Mouse (Mus musculus) E14TG2a.4 (cell line): ENCODE results near the gene Mctp2.

Experiments used
- H3K27me3 ChIP-seq: 2 replicates; pipeline ENCODE4 v1.6.1; 2014; ENCODE audit warnings: low read length, control low read depth; ENCODE audit not compliant: insufficient read depth
- H3K36me3 ChIP-seq: 2 replicates; pipeline ENCODE4 v1.6.1; 2014; ENCODE audit warnings: low read length, control low read depth; ENCODE audit not compliant: insufficient read depth
- H3K4me1 ChIP-seq: replicated peaks from 2 replicates; pipeline ENCODE4 v1.6.1; 2014; ENCODE audit warnings: low read depth, low read length, control low read depth
- H3K4me3 ChIP-seq: replicated peaks from 2 replicates; pipeline ENCODE4 v1.5.1; 2014; ENCODE audit warnings: mild to moderate bottlenecking, low read length
- H3K9me3 ChIP-seq: 2 replicates; pipeline ENCODE4 v1.6.1; 2014; ENCODE audit warnings: low read length, control low read depth
- CTCF ChIP-seq: conservative IDR thresholded peaks from 2 replicates; pipeline ENCODE4 v1.5.1; 2014; ENCODE audit warnings: low read length
- NANOG ChIP-seq: IDR thresholded peaks from 2 replicates; pipeline ENCODE4 v1.6.1; 2014; ENCODE audit warnings: borderline replicate concordance, low read length, mixed read lengths
- POU5F1 ChIP-seq: IDR thresholded peaks from 2 replicates; pipeline ENCODE4 v1.6.1; 2014; ENCODE audit warnings: low read length, borderline replicate concordance

Mctp2 gene

DNA sequence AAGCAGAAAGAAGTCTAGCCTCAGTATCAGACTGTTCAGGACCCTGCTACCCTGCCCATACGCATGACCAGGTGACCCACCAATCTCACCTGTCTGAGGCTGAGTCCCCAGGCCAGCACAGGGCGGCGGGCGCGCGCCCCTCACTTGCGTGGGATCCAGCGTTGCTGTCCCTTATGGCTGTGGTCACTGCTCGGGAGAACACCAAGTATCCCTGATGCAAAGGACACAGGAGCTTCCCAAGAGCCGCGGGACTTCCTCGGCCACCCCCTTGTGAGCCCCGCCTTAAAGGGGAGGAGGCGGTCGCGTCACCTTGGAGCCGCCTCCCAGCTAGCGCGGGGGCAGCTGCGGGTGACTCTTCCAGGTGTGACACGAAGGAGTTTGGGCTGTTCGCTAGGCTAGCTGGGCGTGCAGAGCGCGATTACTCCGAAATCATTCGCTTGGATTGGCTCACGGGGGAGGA lies at the start of gene Mctp2:
Gene Mctp2, minus strand, starts transcription at position 227 of the 460 bp plus-strand sequence.
- Histone ChIP-seq H3K4me3 (peak within 1 kb of the TSS; percentile 85), H3K4me1 (peaks cover 30% of the 10 kb centered on the region), H3K36me3 (no peaks in the 10 kb centered on the region), H3K27me3 (no peaks in the 10 kb centered on the region), H3K9me3 (no peaks in the 10 kb centered on the region)
- TF ChIP-seq POU5F1 (no peak), CTCF (no peak), NANOG (no peak)

DNA sequence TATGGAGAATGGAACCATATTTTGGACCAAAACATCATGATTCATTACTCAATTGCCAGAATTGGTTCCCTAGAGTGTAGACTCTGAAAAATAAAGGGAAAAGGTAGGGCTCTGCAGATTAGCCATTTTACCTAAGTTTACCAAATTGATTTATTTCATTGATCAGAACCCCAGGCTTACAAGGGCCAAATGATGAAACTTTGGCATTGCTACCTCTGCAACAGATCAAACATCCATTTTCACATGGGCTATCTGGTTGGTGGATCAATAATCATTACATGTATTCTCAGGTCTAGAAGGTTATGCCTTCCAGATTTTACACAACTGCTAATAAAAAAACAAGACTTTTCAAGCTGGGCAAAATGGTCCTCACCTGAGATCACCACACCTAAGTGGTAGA lies 39.5 kb upstream of the Mctp2 start:
- Histone ChIP-seq H3K9me3 (no peaks in the 10 kb centered on the region), H3K36me3 (no peaks in the 10 kb centered on the region), H3K27me3 (no peaks in the 10 kb centered on the region), H3K4me3 (no peak overlapping the region), H3K4me1 (no peaks in the 10 kb centered on the region)
- TF ChIP-seq NANOG (no peak), POU5F1 (no peak), CTCF (no peak)

DNA sequence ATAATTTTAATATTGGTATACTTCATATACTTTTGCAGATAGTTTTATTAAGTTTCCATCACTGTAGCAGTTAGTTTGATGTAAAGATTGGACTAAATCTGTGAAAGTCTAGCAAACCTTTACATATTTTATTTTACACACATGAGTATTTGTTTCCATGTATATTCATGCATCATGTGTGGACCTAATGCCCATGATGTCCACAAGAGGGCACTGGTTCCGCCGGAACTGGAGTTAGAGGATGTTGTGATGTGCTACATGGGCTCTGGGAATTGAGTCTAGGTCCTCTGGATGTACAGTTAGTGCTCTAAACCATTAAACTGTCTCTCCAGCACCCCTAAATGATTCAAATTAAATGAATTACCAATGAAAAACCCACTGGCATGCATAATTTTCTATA lies 37.3 kb upstream of the Mctp2 start:
- H3K4me3 ChIP-seq, result no peak overlapping the region
- no peaks in the 10 kb centered on the region for H3K9me3 ChIP-seq
- TF ChIP-seq POU5F1 (no peak), CTCF (peak; percentile 83), NANOG (no peak)
- H3K4me1 ChIP-seq, result no peaks in the 10 kb centered on the region
- no peaks in the 10 kb centered on the region for H3K27me3 ChIP-seq
- no peaks in the 10 kb centered on the region for H3K36me3 ChIP-seq

DNA sequence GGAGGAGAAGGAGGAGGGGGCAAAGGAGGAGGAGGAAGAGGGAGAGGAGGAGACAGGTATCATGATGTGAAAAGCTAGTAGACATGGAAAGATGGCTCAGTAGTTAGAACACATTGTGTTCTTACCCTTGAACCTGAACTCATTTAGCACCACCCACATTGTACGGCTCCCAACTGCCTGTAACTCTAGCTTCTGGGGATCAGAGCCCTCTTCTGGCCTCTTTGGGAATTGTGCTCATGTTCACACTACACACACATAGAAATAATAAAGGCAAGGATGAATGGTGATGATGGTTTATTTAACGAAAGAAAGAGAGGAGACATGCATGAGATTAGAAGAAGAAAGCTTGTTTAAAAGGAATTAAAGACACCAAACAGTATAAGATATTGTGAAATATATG lies 36.4 kb upstream of the Mctp2 start:
- H3K36me3 ChIP-seq, result no peaks in the 10 kb centered on the region
- H3K4me3 ChIP-seq, result no peak overlapping the region
- TF ChIP-seq NANOG (no peak), CTCF (peak; percentile 68), POU5F1 (no peak)

DNA sequence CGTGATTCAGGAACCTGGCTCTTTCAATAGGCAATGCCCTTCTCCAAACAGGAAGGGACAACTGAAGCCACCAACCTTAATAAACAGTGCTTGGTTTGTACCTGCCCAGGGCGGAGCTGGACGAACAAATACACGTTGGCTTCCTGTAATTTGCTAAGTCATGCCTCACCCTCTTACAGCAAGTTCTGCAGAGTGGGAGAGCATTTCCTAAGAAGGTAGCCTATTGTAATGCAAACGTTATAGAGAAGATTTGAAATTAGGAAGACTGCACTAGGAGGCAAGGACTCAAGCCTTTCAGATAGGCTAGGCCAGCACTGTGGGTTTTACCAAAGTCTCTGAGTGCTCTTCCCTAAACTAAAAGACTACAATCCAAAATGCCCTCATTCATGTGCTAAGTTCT lies 19.6 kb upstream of the Mctp2 start:
- Histone ChIP-seq H3K9me3 (no peaks in the 10 kb centered on the region), H3K4me3 (no peak overlapping the region), H3K4me1 (peaks cover 65% of the 10 kb centered on the region), H3K27me3 (no peaks in the 10 kb centered on the region), H3K36me3 (no peaks in the 10 kb centered on the region)
- TF ChIP-seq CTCF (no peak), POU5F1 (peak; percentile 90)

More for the DNA sequence above, 36.4 kb upstream of the Mctp2 start:
- Histone ChIP-seq H3K9me3 (no peaks in the 10 kb centered on the region), H3K4me1 (no peaks in the 10 kb centered on the region), H3K27me3 (no peaks in the 10 kb centered on the region)

DNA sequence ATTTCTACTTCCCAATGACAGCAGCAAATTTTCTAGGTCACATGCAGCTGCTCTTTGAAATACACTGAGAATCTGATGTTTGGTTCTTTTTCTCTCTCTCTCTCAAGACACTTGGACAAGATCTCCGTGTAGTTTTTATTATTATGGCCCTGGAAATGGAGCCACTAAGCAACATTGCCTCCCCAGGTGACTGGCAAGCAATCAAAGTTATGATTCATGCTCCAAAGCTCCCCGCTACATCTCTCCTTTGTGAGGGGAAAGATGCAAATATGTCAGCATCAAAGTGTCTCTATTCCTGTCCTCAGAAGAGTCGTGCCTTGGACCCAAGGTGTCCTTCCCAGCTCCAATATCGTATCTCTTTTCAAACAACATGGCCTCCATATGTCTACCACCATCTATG lies 14.5 kb upstream of the Mctp2 start:
- TF ChIP-seq POU5F1 (no peak), NANOG (no peak), CTCF (no peak)
- Histone ChIP-seq H3K36me3 (no peaks in the 10 kb centered on the region), H3K4me1 (peaks cover 46% of the 10 kb centered on the region), H3K4me3 (no peak overlapping the region), H3K27me3 (no peaks in the 10 kb centered on the region), H3K9me3 (no peaks in the 10 kb centered on the region)

DNA sequence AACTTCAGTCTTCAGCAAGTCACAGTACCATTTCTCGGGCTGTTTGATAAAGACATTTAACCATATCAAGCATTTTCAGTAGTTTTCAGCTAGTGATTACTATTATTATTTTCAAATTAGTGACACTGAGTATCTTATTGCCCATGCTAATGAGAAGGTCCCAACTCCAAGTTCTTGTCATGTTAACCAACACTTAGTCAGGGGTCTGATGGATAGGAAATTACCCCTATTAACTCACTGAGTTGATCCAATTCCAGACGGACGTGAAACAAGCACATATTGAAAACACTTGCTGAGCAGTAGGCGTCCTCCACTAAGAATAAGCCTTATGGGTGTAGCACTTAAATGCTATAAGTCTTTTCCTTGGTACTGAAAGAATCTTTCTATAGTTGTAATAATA lies 14.0 kb upstream of the Mctp2 start:
- no peaks in the 10 kb centered on the region for H3K9me3 ChIP-seq
- no peak for TF ChIP-seq POU5F1
- TF ChIP-seq NANOG, result no peak
- TF ChIP-seq CTCF, result no peak
- H3K4me1 ChIP-seq, result peaks cover 42% of the 10 kb centered on the region
- H3K27me3 ChIP-seq, result no peaks in the 10 kb centered on the region
- no peak overlapping the region for H3K4me3 ChIP-seq
- H3K36me3 ChIP-seq, result no peaks in the 10 kb centered on the region

DNA sequence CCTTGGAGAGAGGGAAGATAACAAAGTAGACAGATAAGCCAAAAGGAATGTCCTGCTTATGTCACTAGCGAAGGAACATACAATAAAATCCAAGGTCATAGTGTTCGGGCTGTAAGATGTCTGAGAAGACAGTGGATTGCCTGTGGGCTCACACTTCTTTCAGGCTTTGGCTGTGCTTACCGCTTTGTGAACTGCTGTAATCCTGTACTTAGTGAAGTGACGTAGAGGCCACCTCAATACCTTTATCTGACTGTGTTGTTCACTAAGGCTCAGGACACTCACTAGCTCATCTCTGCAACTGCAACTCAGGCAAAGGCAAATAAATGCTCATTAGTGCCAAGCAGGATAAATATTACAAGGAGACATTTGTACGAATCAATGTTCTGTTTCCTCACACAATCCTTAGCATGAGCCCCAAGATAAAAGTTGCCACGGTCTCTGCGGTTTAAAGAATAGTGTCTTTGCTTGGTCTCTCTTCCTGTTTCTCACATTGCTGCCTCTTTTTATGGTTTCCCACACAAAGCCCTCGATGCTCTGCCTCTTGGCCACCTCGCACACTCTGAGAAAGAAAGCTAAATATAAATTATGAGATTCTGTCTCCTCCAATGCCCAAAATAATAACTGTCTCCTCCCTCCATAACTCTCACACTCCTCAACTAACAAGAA lies 8.1 kb upstream of the Mctp2 start:
- Histone ChIP-seq H3K4me3 (no peak overlapping the region), H3K36me3 (no peaks in the 10 kb centered on the region), H3K27me3 (no peaks in the 10 kb centered on the region), H3K4me1 (peaks cover 22% of the 10 kb centered on the region), H3K9me3 (no peaks in the 10 kb centered on the region)
- no peak for TF ChIP-seq POU5F1
- no peak for TF ChIP-seq CTCF
- no peak for TF ChIP-seq NANOG

DNA sequence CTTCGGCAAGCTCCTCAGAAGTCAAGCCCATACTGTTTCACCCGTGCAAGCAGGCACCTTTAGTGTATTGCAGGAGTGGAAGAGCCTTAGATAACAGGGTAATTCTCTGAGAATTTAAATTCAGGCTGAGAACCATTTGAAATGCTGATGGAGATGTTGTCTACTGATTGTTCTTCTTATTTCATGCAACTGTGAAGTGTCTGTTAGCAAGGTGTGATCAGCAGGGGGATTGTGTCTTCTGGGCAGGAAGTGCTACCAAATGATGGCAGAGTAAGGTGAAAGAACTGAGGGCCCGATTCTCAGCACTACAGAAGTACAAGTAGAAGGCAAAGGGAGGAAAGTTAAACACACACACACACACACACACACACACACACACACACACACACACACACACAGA lies 7.5 kb upstream of the Mctp2 start:
- peak; percentile 77; the same call in 1 of the 2 replicates for TF ChIP-seq NANOG
- TF ChIP-seq CTCF, result no peak
- H3K9me3 ChIP-seq, result no peaks in the 10 kb centered on the region
- no peaks in the 10 kb centered on the region for H3K36me3 ChIP-seq
- no peaks in the 10 kb centered on the region for H3K27me3 ChIP-seq
- H3K4me1 ChIP-seq, result peaks cover 18% of the 10 kb centered on the region
- no peak overlapping the region for H3K4me3 ChIP-seq
